Mouse (Mus musculus) layer of hippocampus, postnatal 14 days (tissue): Measurements from ENCODE around the gene Pabpn1l. TPM values are rescaled to one million over a fixed set of nuclear protein-coding genes. Genes with fewer than 3 reads are reported as not detected.
"Not testable (repeated sequence)": the region's sequence is repeated elsewhere in the genome, so short reads cannot be mapped to it uniquely, and the experiment has no call there.

Source experiments
- DNase-seq, 2 experiments: peaks; one replicate each; pipeline ENCODE4 v3.0.0; 2021 to 2022; ENCODE audit warnings: low spot score in 2 of 2, mixed read lengths in 1 of 2
- total RNA-seq, 2 experiments: library from RNA; stranded (reverse); gene quantifications; 2 replicates each; pipeline ENCODE4 v1.2.3; 2021

Pabpn1l gene
- total RNA-seq, 2 experiments from 2014 or later = not detected

DNA sequence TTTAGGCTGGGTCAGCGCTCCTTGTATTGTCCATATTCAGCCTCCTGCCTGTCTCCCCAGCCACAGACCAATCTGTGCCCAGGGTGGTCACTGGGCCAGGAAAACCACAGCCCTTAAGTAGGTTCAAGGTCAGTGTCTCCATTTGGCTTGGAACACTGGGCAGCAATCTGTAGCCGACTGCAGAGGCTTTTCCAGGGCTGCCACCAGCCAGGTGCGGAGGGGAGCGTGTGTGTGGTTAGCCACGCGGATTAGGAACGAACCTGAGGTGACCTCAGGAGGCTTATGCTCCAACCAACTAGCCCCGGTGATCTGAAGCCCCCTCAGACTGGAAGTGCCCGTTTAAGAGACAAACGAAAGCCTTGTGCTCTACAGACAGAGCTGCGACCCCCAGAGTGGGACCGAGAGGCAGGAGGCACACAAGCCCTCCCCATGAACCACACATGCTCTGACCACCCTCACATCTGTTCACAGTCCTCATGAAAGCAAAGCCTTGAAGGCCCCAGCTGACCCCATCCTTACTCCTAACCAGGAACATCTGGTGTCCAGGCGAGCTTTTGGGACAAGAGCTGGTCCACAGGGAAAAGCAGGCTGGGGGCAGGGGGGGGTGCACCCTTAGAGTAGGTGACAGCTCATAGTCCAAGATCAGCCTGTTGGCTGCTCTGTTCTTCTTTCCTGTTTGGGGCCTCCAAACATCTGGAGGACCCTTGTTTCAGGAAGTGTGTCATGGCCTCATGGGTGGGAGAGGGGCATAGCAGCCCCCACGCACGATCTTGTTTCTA lies 25.8 kb upstream of the Pabpn1l start:
- DNase-seq = no peak

DNA sequence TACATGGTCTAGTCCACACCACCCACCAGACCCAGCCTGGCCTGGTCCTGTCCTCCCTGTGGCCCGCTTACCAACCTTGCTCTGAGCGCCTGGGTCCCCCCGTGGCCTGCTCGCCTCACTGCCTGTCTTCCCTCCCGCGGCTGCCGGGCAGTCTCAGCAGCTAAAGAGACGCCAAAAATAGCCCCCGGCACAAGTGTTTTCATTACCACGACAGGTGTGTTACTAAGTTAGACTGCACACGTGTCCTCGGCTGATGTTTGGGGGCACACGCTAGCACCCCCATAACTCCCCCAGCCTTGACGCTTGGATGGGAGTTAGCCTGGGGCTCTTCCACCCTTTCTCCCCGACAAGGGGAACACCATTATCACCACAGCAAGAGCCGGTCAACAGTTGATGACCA lies 23.8 kb upstream of the Pabpn1l start:
- DNase-seq = no peak

DNA sequence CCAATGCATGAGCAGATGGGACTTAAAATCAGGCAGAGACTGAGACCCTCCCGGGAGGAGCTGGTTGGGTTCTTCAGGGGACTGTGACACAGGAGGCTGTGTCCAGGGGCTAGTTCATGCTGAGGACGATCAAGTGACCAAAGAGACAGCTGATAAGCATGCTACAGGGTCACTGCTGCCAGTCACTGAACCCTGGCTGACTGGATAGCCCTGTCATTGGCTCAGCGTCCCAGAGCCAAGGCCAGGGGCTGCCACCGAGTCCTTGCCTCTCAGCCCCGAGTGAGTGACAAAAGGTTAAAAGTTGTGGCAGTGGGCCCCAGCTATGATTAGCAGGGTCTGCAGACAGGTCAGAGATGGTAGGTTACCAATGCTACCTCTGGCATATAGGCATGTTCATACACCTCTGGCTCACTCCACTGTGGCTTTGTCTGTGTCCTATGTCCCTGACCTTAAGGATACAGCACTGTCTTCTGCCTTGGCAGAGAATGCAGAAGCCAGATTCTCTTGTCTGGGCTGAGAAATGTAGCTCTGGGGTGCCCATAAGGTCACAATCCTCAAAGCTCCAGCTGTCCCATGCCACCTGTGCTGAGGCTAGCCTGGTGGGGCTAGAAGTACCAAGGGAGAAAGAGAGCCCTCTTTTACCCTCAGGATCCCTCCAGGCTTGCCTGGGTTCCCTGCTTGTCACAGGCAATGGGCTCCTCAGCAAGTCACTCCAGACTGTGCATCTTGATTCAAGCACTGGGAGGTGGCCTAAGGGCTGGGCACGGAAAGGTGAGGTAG lies 21.8 kb upstream of the Pabpn1l start:
- no peak for DNase-seq

GRCm38 (mm10) chr8:122642071-122642470 lies 19.5 kb upstream of the Pabpn1l start:
- DNase-seq = no peak

GRCm38 (mm10) chr8:122641406-122641805 lies 18.9 kb upstream of the Pabpn1l start:
- peak; percentile 66 to 85 for DNase-seq

DNA sequence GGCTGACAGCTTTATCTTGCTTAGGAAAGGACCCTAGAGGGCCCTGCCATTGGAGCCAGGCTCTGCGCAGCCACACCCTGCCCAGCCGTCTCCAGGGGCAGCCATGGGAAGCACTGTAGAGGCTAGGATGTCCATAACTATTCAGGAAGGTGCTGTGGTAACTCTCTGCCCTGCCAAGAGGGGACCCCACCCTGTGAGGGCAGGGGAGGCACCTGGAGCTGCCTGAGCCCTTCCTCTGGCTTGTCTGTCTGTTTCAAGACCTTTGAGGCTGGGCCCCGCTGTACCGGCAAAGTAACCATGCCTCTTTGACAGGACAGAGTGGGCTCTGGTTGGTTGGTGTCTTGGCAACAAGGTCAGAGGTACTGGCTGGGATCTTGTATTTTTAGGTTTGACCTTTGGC lies 18.3 kb upstream of the Pabpn1l start:
- no peak for DNase-seq

GRCm38 (mm10) chr8:122639521-122640248 lies 17.1 kb upstream of the Pabpn1l start:
- peak; percentile 55 to 73 for DNase-seq

DNA sequence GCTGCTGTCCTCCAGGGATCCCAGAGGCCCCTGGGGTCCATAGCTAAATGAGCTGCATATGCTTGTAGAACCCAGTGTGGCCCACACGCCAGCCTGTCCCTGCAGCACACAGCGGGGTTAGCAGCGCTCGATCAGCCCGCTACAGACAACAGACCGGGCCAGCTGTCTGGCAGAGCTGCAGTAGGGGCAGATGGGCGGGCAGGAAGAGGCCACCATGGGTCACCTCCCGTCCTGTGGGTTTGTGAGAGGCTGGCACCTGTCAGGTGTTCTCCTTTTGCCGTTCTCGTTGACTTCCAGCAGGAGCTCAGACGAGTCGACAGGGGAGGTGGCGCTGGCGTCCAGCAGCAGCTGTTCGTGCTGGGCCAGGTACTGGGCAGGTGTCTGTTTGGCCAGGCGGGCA lies 16.1 kb upstream of the Pabpn1l start:
- no peak for DNase-seq

GRCm38 (mm10) chr8:122637230-122637629 lies 14.7 kb upstream of the Pabpn1l start:
- DNase-seq = no peak

- DNase-seq = peak in 1 of 2 experiments; percentile 22
Observed at GRCm38 (mm10) chr8:122636803-122637175, 14.2 kb upstream of the Pabpn1l start.

DNA sequence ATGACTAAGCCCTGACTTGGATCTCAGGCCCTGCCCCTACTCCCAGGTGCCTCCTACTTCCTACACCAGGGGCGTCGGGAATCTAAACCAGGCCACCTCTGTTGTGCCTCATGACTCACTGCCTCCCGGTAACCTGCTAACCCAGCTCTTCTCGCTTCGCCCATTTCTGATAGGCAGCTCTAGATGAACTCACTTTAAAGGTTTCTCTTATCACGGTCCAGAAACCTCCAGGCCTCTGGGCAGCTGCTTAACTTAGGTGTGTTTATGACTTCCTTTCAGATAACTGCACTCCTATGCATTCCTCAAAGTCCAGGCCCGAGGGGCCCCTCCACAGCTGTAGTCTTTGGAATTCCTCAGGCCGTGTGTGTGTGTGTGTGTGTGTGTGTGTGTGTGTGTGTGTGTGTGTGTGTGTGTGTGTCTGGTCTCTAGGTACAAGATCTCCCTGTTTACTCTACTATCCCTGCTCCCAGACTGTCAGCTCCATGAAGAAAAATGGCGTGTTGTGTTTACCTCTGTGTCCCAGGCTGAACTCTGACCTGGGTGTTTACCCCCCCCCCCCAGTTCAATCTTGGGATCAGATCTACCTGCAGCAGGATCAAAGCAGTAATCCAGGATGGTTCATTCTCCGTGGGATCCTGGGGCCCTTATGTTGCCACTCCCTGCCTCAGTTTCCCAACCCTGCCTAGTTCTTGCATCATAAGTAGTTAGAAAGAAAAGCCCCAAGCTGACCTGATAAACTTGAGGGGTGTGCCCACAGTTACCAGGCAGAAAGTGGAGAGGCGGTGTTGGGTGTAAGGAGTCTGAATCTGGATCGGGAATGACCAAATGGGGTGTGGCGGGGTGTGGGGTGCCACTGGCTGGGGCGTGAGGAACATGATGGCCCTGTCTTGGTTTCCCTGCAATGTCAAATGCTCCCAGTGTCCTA lies 13.6 kb upstream of the Pabpn1l start:
- no peak for DNase-seq

- DNase-seq = no peak
Observed at GRCm38 (mm10) chr8:122633205-122633604, 10.7 kb upstream of the Pabpn1l start.

DNA sequence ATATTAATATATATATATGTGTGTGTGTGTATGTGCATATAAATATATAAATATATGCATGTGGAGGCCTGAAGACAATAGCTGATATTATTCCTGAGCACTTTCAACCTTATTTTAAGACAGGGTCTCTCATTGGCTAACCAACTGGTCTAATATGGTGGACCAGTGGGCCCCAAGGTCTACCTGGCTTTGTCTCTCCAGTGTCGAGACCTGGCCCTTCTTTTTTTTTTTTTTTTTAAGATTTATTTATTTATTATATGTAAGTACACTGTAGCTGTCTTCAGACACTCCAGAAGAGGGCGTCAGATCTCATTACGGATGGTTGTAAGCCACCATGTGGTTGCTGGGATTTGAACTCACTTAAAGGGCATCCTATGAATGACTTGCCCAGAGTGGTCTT lies 9.6 kb upstream of the Pabpn1l start:
- DNase-seq = not testable (repeated sequence)

- no peak for DNase-seq
Observed at GRCm38 (mm10) chr8:122630696-122631095, 8.2 kb upstream of the Pabpn1l start.

- no peak for DNase-seq
Observed at GRCm38 (mm10) chr8:122629388-122629787, 6.8 kb upstream of the Pabpn1l start.

GRCm38 (mm10) chr8:122626896-122627295 lies 4.4 kb upstream of the Pabpn1l start:
- DNase-seq = no peak

GRCm38 (mm10) chr8:122625811-122626210 lies 3.3 kb upstream of the Pabpn1l start:
- DNase-seq = no peak

- no peak for DNase-seq
Observed at GRCm38 (mm10) chr8:122624653-122625052, 2.1 kb upstream of the Pabpn1l start.

- DNase-seq = no peak
Observed at GRCm38 (mm10) chr8:122623844-122624642, 1.5 kb upstream of the Pabpn1l start.

DNA sequence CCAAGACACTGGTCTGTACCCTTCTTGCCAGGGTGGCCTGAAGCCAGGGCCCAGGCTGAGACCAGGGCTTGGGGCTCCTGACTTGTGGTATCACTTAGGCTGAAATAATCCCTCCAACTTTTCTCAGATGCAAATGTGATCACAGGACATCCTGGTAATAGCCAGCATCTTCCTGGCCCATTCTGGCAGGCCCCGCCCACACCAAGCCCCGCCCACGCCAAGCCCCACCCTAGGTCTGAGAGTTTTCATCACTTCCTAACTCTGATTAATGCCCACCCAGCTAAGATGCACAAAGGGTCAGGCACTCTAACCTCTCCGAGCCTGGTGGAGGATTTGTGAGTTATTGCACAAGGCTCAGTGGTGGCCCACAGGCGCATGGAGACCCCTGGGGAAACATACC lies 2.1 kb downstream of the Pabpn1l start:
- no peak for DNase-seq
